Mouse (Mus musculus) retina, embryonic 14.5 days (tissue): ENCODE measurements around the gene Nucb2.

Source experiments
- DNase-seq: peaks from one replicate; pipeline ENCODE4 v3.0.0-alpha.2; 2015; ENCODE audit warnings: low spot score

Nucb2 gene

GRCm38 (mm10) chr7:116503879-116504817, at the start of gene Nucb2:
Gene Nucb2, plus strand, starts transcription at chr7:116504369.
- DNase-seq = peak; percentile 99

- no peak for DNase-seq
Measured at GRCm38 (mm10) chr7:116456964-116457363, 47.2 kb upstream of the Nucb2 start.

GRCm38 (mm10) chr7:116457391-116457790, 46.8 kb upstream of the Nucb2 start:
- DNase-seq = no peak

- DNase-seq = peak; percentile 66
Measured at GRCm38 (mm10) chr7:116458985-116459441, 45.2 kb upstream of the Nucb2 start.

GRCm38 (mm10) chr7:116462114-116462513, 42.1 kb upstream of the Nucb2 start:
- no peak for DNase-seq

GRCm38 (mm10) chr7:116475836-116476235, 28.3 kb upstream of the Nucb2 start:
- DNase-seq = no peak

GRCm38 (mm10) chr7:116476264-116476663, 27.9 kb upstream of the Nucb2 start:
- no peak for DNase-seq

GRCm38 (mm10) chr7:116483106-116483505, 21.1 kb upstream of the Nucb2 start:
- no peak for DNase-seq

- no peak for DNase-seq
Measured at GRCm38 (mm10) chr7:116483782-116484181, 20.4 kb upstream of the Nucb2 start.

GRCm38 (mm10) chr7:116484213-116484612, 20.0 kb upstream of the Nucb2 start:
- DNase-seq = no peak

- no peak for DNase-seq
Measured at GRCm38 (mm10) chr7:116485062-116485601, 19.0 kb upstream of the Nucb2 start.

- DNase-seq = no peak
Measured at GRCm38 (mm10) chr7:116491113-116491512, 13.1 kb upstream of the Nucb2 start.

GRCm38 (mm10) chr7:116493267-116494003, 10.7 kb upstream of the Nucb2 start:
- no peak for DNase-seq

- no peak for DNase-seq
Measured at GRCm38 (mm10) chr7:116494618-116495017, 9.6 kb upstream of the Nucb2 start.

GRCm38 (mm10) chr7:116496760-116497159, 7.4 kb upstream of the Nucb2 start:
- no peak for DNase-seq

- no peak for DNase-seq
Measured at GRCm38 (mm10) chr7:116504818-116505170, 625 bp downstream of the Nucb2 start.

- no peak for DNase-seq
Measured at GRCm38 (mm10) chr7:116514030-116514429, 9.9 kb downstream of the Nucb2 start.

- no peak for DNase-seq
Measured at GRCm38 (mm10) chr7:116514546-116514945, 10.4 kb downstream of the Nucb2 start.

- no peak for DNase-seq
Measured at GRCm38 (mm10) chr7:116515059-116515458, 10.9 kb downstream of the Nucb2 start.

GRCm38 (mm10) chr7:116515514-116516135, 11.5 kb downstream of the Nucb2 start:
- DNase-seq = no peak

GRCm38 (mm10) chr7:116517240-116517639, 13.1 kb downstream of the Nucb2 start:
- DNase-seq = peak; percentile 61

GRCm38 (mm10) chr7:116518155-116518554, 14.0 kb downstream of the Nucb2 start:
- DNase-seq = no peak
